Mouse (Mus musculus): Measurements from ENCODE around the gene Raf1. TPM values are rescaled to one million over a fixed set of nuclear protein-coding genes. Genes with fewer than 3 reads are reported as not detected.

The Raf1 gene
- total RNA-seq, 2 experiments from 2014 or later = 129 to 136 TPM

DNA sequence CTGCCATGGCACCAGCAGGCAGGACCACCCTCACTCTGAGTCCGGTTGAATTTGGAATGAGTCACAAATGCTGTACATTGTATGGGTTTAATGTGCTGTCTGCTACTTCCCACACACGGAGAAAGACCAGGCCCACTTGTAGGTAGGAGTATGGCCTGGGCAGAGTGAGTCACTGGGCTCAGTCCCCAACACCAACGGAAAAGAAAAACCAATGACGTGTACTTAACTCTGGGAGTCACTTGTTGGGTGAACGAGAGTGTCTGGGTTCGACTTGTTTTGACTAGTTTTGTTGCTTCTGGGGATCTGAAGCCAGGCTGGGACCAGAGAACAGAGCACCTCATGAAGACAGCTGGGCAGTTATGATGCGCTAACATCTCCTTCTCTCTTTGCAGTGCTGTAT is 102.3 kb downstream of the Raf1 start:
- no peak for DNase-seq
- no peak for TF ChIP-seq CTCF (IDR thresholded peaks at IDR 0.05)
- Histone ChIP-seq H3K27ac (no peak overlapping the region), H3K4me3 (no peak overlapping the region)
- intact Hi-C loops (cut with DNase I) = no loop called here

Other genes with a start within 250 kb of the Raf1 start
- 1 to 10 TPM; 5.8 to 8.2 TPM for gene Tsen2, start 132.0 kb downstream of the Raf1 start, total RNA-seq (2021)
- under 1 TPM in 1 of 2 experiments, not detected in 1; 0.15 TPM for gene Mkrn2os, start 84.1 kb downstream of the Raf1 start, total RNA-seq (2021)
- gene Mkrn2, start 74.7 kb downstream of the Raf1 start, total RNA-seq (2021) = 10 to 100 TPM; 45.9 to 52.0 TPM
- gene Tmem40, start 85.8 kb upstream of the Raf1 start, total RNA-seq (2021) = under 1 TPM in 1 of 2 experiments, not detected in 1; 0.28 TPM
- gene Cand2, start 97.9 kb upstream of the Raf1 start, total RNA-seq (2021) = 10 to 100 TPM; 62.9 to 68.9 TPM
- gene Rpl32, start 132.1 kb upstream of the Raf1 start, total RNA-seq (2021) = 100 to 1,000 TPM; 562 to 624 TPM
- gene Efcab12, start 161.8 kb upstream of the Raf1 start, total RNA-seq (2021) = not detected
- under 1 TPM; 0.75 to 0.77 TPM for gene Mbd4, start 176.7 kb upstream of the Raf1 start, total RNA-seq (2021)
- gene Ift122, start 176.8 kb upstream of the Raf1 start, total RNA-seq (2021) = 1 to 10 TPM; 4.9 to 5.1 TPM